Mouse (Mus musculus) hindbrain, embryonic 16.5 days (tissue): ENCODE data around the gene Cx3cr1. TPM values are rescaled to one million over a fixed set of nuclear protein-coding genes. Genes with fewer than 3 reads are reported as not detected.

Experiments
- ATAC-seq: fragments of 200-750 bp; cut with Nextera tagmentation; 2 replicates; pipeline ENCODE4 v1.8.0; 2017; ENCODE audit warnings: moderate TSS enrichment, moderate library complexity
- H3K27ac ChIP-seq: fragments of 300-500 bp; sonication (generic); 2 replicates; pipeline ENCODE4 v1.5.1; 2014; ENCODE audit warnings: low read depth, mild to moderate bottlenecking, control low read depth, low read length, moderate library complexity
- H3K27me3 ChIP-seq: fragments of 300-500 bp; sonication (generic); replicated peaks from 2 replicates; pipeline ENCODE4 v1.6.1; 2014; ENCODE audit warnings: low read length; ENCODE audit not compliant: control insufficient read depth, insufficient read depth
- H3K36me3 ChIP-seq: fragments of 300-500 bp; sonication (generic); 2 replicates; pipeline ENCODE4 v1.6.1; 2014; ENCODE audit warnings: mild to moderate bottlenecking, low read length, moderate library complexity, mixed read lengths; ENCODE audit not compliant: control insufficient read depth, insufficient read depth
- H3K4me1 ChIP-seq: fragments of 300-500 bp; sonication (generic); 2 replicates; pipeline ENCODE4 v1.6.1; 2014; ENCODE audit warnings: low read depth, low read length; ENCODE audit not compliant: control insufficient read depth, insufficient read depth
- H3K4me2 ChIP-seq: fragments of 300-500 bp; sonication (generic); 2 replicates; pipeline ENCODE4 v1.6.1; 2014; ENCODE audit warnings: mild to moderate bottlenecking, low read length, control low read depth, moderate library complexity
- H3K4me3 ChIP-seq: fragments of 300-500 bp; sonication (generic); 2 replicates; pipeline ENCODE4 v1.5.1; 2014; ENCODE audit warnings: mild to moderate bottlenecking, low read length, control low read depth, moderate library complexity
- H3K9ac ChIP-seq: fragments of 300-500 bp; sonication (generic); 2 replicates; pipeline ENCODE4 v1.6.1; 2014; ENCODE audit warnings: low read depth, mild to moderate bottlenecking, control low read depth, low read length, moderate library complexity
- H3K9me3 ChIP-seq: fragments of 300-500 bp; sonication (generic); 2 replicates; pipeline ENCODE4 v1.6.1; 2014; ENCODE audit warnings: mild to moderate bottlenecking, low read length, moderate library complexity; ENCODE audit not compliant: control insufficient read depth
- WGBS: fragments of 180-500 bp; shearing (Covaris S2); extraction: QIAGEN DNeasy Blood & Tissue Kit; methylation state at CpG from one replicate; pipeline ENCODE4 v1.1.7; 2014; 5-methylcytosine and 5-hydroxymethylcytosine counted together
- polyA plus RNA-seq: library from polyadenylated mRNA; unstranded; fragments of >200 nt; fragmentation: Nextera tagmentation; extraction: Ambion mirVana; gene quantifications from 2 replicates; pipeline ENCODE4 v1.2.1, GENCODE M21; 2015

Cx3cr1 gene
- polyA plus RNA-seq, 1 experiment from 2014 or later: 10.0 TPM

DNA sequence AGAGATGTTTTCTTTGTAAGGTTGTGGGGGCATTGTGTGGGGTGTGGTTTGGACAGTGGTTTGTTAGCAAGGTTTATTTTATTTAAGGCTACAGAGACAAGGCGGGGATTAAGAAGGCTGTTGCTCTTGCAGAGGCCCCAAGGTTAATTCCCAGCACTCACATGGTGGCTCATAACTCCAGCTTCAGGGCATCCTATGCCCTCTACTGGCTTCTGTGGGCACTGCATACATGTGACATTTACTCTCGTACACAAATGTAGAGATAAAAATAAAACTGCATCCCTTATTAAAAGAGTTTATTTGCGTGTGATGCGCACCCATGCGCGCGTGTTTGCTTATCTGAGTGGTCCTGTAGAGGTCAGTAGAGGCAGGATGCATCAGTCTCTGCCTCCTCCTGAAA, 19.4 kb upstream of the Cx3cr1 start:
- Histone ChIP-seq H3K4me2 (no peak overlapping the region), H3K27ac (no peak overlapping the region), H3K9ac (no peak overlapping the region), H3K27me3 (no peaks in the 10 kb centered on the region), H3K9me3 (0 out of 2 replicates have a peak, but pooled peaks cover 2% of the 10 kb centered on the region), H3K4me1 (no peaks in the 10 kb centered on the region), H3K36me3 (no peaks in the 10 kb centered on the region), H3K4me3 (no peak overlapping the region)
- no peak for ATAC-seq
- 87% methylated on average over 7 of the region's 7 CpGs for WGBS

DNA sequence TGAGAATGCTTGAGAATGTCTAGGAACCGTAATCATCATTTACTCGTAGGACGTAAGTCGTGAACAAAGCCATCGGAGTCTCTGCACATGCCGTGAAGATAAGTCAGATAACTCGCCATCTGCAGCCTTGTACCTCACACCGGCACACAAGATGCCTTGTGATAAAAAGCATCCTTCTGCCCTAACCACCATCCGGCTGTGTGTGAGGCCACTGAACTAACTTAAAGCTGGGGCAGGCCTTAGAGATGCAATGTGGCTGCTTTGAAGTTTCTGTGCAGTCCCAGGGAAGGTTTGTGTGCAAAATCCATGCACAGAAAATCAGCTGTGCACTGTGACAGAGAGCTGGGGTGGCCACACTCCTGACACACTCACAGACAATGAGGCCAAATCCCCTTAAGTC, 14.7 kb upstream of the Cx3cr1 start:
- ATAC-seq: no peak
- 86% methylated on average over 9 of the region's 9 CpGs for WGBS

DNA sequence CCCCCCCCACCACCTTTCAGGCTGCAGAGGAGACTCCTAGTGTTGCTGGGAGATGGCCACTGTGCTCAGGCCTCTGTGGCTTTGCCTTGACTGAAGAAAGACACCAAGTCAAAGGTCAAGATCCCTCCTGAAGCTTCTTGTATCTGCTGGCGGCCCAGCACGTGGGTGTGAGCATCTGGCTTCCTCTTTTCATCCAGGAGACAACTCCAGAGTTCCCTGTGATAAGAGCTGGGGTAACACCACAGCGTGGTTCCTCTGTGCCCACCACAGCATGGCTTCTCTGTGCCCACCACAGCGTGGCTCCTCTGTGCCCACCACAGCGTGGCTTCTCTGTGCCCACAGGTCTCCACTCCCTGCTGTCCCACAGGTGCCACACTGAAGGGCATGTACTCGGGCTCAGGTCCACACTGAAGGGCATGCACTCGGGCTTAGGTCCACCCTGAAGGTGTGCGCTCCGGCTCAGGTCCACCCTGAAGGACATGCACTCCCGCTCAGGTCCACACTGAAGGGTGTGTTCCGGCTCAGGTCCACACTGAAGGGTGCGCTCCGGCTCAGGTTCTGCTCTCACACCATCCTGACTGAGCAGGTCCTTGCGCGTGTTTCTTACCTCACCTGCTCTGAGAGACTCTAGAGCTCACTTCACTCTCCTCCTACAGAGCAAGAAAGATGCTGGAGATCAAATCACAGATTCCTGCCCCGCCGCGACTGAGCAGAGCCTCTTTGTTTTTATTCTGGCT, 13.6 kb upstream of the Cx3cr1 start:
- Histone ChIP-seq H3K4me2 (no peak overlapping the region), H3K4me1 (no peaks in the 10 kb centered on the region), H3K27ac (no peak overlapping the region), H3K4me3 (no peak overlapping the region), H3K27me3 (no peaks in the 10 kb centered on the region), H3K36me3 (no peaks in the 10 kb centered on the region), H3K9me3 (0 out of 2 replicates have a peak, but pooled peaks cover 2% of the 10 kb centered on the region), H3K9ac (no peak overlapping the region)
- WGBS: 81% methylated on average over 18 of the region's 18 CpGs
- ATAC-seq: no peak

More for the DNA sequence above, 14.7 kb upstream of the Cx3cr1 start:
- Histone ChIP-seq H3K4me3 (no peak overlapping the region), H3K4me2 (no peak overlapping the region), H3K9ac (no peak overlapping the region), H3K27me3 (no peaks in the 10 kb centered on the region), H3K4me1 (no peaks in the 10 kb centered on the region), H3K36me3 (no peaks in the 10 kb centered on the region), H3K27ac (no peak overlapping the region), H3K9me3 (0 out of 2 replicates have a peak, but pooled peaks cover 2% of the 10 kb centered on the region)

DNA sequence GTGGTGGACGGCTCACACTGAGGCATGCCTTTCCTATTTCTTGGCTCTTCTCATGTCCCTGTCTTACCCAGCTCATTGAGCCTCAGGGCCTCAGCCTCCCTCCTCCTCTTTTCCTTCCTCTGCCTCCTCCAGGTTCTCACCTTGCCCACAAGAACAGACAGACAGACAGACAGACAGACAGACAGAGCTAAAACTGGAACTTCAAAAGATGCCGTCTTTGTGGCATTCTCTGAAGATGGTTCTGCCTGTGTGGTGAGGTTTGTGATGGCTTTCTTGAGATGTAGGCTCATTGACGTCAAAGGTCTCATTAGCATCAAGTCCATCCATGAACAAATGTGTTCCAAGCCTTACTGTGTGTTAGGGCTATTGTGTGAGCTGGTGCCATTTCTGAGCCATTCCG, 13.0 kb upstream of the Cx3cr1 start:
- 0 out of 2 replicates have a peak, but pooled peaks cover 2% of the 10 kb centered on the region for H3K9me3 ChIP-seq
- no peak overlapping the region for H3K4me3 ChIP-seq
- H3K9ac ChIP-seq: no peak overlapping the region
- 74% methylated on average over 3 of the region's 4 CpGs for WGBS
- H3K36me3 ChIP-seq: no peaks in the 10 kb centered on the region
- no peak overlapping the region for H3K27ac ChIP-seq
- H3K4me1 ChIP-seq: no peaks in the 10 kb centered on the region
- no peak overlapping the region for H3K4me2 ChIP-seq
- no peaks in the 10 kb centered on the region for H3K27me3 ChIP-seq
- ATAC-seq: no peak

DNA sequence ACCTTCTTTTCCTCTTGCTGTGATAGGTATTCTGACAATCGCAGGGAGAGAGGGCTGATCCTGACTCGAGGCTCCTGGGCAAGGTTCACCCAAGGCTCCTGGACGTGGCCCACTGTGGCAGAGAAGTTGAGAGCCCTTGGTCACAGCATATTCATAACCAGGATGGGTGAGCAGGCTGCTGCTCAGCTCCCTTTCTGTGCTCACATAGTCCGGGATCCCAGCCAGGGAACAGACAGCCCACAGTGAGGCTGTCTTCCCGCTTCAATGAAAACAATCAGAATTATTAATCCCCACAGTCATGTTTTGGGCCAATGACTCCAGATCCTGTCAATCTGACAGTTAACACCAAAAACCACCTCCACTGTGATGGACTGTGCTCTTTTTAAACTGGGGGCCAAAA, 12.3 kb upstream of the Cx3cr1 start:
- Histone ChIP-seq H3K9ac (no peak overlapping the region), H3K4me2 (no peak overlapping the region), H3K9me3 (0 out of 2 replicates have a peak, but pooled peaks cover under 1% of the 10 kb centered on the region), H3K27me3 (no peaks in the 10 kb centered on the region), H3K36me3 (no peaks in the 10 kb centered on the region), H3K4me1 (no peaks in the 10 kb centered on the region), H3K27ac (no peak overlapping the region), H3K4me3 (no peak overlapping the region)
- 72% methylated on average over 5 of the region's 5 CpGs for WGBS
- ATAC-seq: no peak

DNA sequence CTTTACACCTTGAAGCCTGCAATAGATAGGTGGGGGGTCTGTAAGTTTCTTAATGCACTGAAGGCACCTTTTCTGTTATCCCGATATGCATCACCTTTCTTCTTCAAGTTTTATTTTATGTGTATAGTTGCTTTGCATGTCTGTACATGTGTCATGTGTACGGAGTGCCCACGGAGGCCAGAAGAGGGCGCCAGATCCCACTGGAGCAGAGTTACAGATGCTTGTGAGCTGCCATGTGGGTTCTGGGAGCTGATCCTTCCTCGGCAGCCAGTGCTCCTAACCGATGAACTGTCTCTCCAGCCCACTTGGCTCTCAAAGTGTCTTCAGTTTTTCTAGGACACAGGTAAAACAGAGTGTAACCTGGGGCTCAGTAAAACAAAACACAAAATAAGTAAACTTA, 11.6 kb upstream of the Cx3cr1 start:
- H3K4me1 ChIP-seq: no peaks in the 10 kb centered on the region
- no peak overlapping the region for H3K27ac ChIP-seq
- no peak overlapping the region for H3K4me2 ChIP-seq
- no peaks in the 10 kb centered on the region for H3K27me3 ChIP-seq
- WGBS: 74% methylated on average over 6 of the region's 6 CpGs
- ATAC-seq: no peak
- no peaks in the 10 kb centered on the region for H3K36me3 ChIP-seq
- no peak overlapping the region for H3K9ac ChIP-seq
- no peaks in the 10 kb centered on the region for H3K9me3 ChIP-seq
- H3K4me3 ChIP-seq: no peak overlapping the region

DNA sequence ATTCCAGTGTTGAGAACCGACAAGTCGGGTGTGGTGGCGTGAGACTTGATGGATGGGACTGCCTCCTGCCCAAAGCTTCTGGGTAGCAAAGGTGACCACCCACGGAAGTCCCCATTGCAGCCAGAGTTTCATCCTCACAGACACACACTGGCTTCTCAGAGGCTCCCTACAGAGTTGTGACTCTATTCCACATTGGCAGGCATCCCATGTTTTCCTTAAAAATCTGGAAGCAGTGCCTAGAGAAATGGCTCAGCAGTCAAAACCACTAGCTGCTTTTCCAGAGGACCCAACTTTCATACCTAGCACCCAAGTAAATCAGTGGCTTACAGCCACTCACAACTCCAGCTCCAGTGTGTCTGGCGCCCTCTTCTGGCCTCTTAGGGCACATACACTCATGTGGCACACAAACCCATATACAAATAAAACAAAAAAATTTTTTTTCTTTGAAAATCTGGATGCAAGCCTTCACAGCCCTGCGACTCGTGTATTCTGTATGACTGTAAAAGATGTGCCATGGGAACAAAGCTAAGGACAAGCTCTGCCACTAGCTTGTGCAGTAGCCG, 10.9 kb upstream of the Cx3cr1 start:
- Histone ChIP-seq H3K4me1 (no peaks in the 10 kb centered on the region), H3K4me3 (no peak overlapping the region), H3K4me2 (no peak overlapping the region), H3K27ac (no peak overlapping the region), H3K9me3 (no peaks in the 10 kb centered on the region), H3K36me3 (no peaks in the 10 kb centered on the region), H3K27me3 (no peaks in the 10 kb centered on the region), H3K9ac (no peak overlapping the region)
- ATAC-seq: no peak
- WGBS: 81% methylated on average over 8 of the region's 8 CpGs

DNA sequence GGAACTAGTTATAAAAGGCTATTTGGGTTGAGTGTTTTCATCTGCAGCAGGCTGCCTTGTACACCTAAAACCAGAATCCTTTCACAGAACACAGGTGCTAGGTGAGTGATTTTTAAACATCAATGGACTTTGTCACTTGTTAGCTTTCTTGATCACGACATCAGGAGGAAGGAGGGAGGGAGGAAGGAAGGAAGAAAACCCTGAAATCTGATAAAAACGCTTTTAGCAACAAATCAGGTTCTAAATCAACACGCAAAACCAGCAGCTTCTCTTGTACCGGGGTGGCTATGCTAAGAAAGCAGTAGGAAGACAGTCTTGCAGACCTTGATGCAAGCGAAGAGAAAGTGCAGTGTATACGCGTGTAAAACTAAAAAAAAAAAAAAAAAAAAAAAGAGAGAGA, 10.2 kb upstream of the Cx3cr1 start:
- Histone ChIP-seq H3K4me2 (no peak overlapping the region), H3K27me3 (no peaks in the 10 kb centered on the region), H3K9ac (no peak overlapping the region), H3K4me1 (no peaks in the 10 kb centered on the region), H3K9me3 (no peaks in the 10 kb centered on the region), H3K4me3 (no peak overlapping the region), H3K36me3 (no peaks in the 10 kb centered on the region), H3K27ac (no peak overlapping the region)
- no peak for ATAC-seq
- WGBS: 76% methylated on average over 7 of the region's 7 CpGs

DNA sequence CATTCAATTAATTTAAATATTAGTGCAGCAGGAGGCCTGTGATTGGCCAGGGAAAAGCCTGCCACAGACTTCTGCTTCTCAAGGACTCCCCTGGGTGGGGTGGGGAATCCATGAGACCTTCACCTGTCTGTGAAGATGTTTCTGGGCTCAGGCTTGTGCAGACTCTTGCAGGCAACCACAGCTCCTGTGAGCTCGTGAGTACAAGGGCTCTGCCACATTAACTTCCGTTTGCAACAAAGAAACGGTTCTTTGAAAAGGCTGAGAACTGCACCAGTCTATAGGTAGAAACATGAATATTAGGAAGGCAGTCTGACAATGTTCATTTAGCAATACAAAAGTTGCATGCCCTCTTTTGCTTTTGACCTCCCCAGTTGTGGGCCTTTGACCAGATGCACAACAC, 8.6 kb upstream of the Cx3cr1 start:
- Histone ChIP-seq H3K27me3 (no peaks in the 10 kb centered on the region), H3K4me2 (no peak overlapping the region), H3K4me1 (no peaks in the 10 kb centered on the region), H3K36me3 (no peaks in the 10 kb centered on the region), H3K4me3 (no peak overlapping the region), H3K9ac (no peak overlapping the region), H3K9me3 (no peaks in the 10 kb centered on the region), H3K27ac (no peak overlapping the region)
- no peak for ATAC-seq
- WGBS: 93% methylated on average over 3 of the region's 3 CpGs
